Mouse (Mus musculus) retina, postnatal 7 days (tissue): ENCODE measurements at regions not wholly inside any gene's neighbourhood (a gene's known extent, or its start where the extent isn't known, plus 50 kb on each side); places are given as distances from the start of the nearest gene placed in this dataset.
A peak's percentile ranks its signal among the peaks of the same experiment; 100 is the strongest.

Experiments used
- DNase-seq: peaks from one replicate; pipeline ENCODE4 v3.0.0-alpha.2; 2012; ENCODE audit warnings: low read depth, low spot score

- no peak for DNase-seq
Measured at GRCm38 (mm10) chr17:75756487-75756886, 204.7 kb upstream of the Fam98a start.

GRCm38 (mm10) chr17:75716458-75716857 lies 164.7 kb upstream of the Fam98a start:
- DNase-seq = no peak

GRCm38 (mm10) chr17:75714578-75714977 lies 162.8 kb upstream of the Fam98a start:
- DNase-seq = no peak

- no peak for DNase-seq
Measured at GRCm38 (mm10) chr17:75714059-75714458, 162.3 kb upstream of the Fam98a start.

- DNase-seq = no peak
Measured at GRCm38 (mm10) chr17:75707687-75708086, 155.9 kb upstream of the Fam98a start.

- no peak for DNase-seq
Measured at GRCm38 (mm10) chr17:75705357-75705756, 153.6 kb upstream of the Fam98a start.

- DNase-seq = no peak
Measured at GRCm38 (mm10) chr17:75703865-75704264, 152.1 kb upstream of the Fam98a start.

- no peak for DNase-seq
Measured at GRCm38 (mm10) chr17:75696729-75697103, 145.0 kb upstream of the Fam98a start.

GRCm38 (mm10) chr17:75696103-75696728 lies 144.5 kb upstream of the Fam98a start:
- DNase-seq = no peak

GRCm38 (mm10) chr17:75685927-75686326 lies 134.2 kb upstream of the Fam98a start:
- DNase-seq = no peak

GRCm38 (mm10) chr17:75646982-75647381 lies 95.2 kb upstream of the Fam98a start:
- DNase-seq = no peak

GRCm38 (mm10) chr17:75644698-75645097 lies 93.0 kb upstream of the Fam98a start:
- DNase-seq = no peak

- DNase-seq = no peak
Measured at GRCm38 (mm10) chr17:75642311-75642710, 90.6 kb upstream of the Fam98a start.

GRCm38 (mm10) chr17:75641010-75641498 lies 89.3 kb upstream of the Fam98a start:
- no peak for DNase-seq

GRCm38 (mm10) chr17:75640575-75640974 lies 88.8 kb upstream of the Fam98a start:
- DNase-seq = no peak

GRCm38 (mm10) chr17:75629857-75630256 lies 78.1 kb upstream of the Fam98a start:
- peak; percentile 8 for DNase-seq

- DNase-seq = no peak
Measured at GRCm38 (mm10) chr17:75619472-75619871, 67.7 kb upstream of the Fam98a start.

GRCm38 (mm10) chr17:75618514-75618913 lies 66.8 kb upstream of the Fam98a start:
- DNase-seq = no peak

- DNase-seq = peak; percentile 33
Measured at GRCm38 (mm10) chr17:75617280-75617679, 65.5 kb upstream of the Fam98a start.

GRCm38 (mm10) chr17:75615335-75615734 lies 63.6 kb upstream of the Fam98a start:
- DNase-seq = peak; percentile 4

- no peak for DNase-seq
Measured at GRCm38 (mm10) chr17:75603417-75604086, 51.8 kb upstream of the Fam98a start.
